Mouse (Mus musculus): Measurements from ENCODE around the gene Cln5.

Gene Cln5

GRCm38 (mm10) chr14:103078006-103078912 lies 8.2 kb downstream of the Cln5 start:
- no peak for DNase-seq (ENCODE audit: low read depth in 2 of 2, low spot score in 2 of 2)

- no peak for DNase-seq (ENCODE audit: low read depth in 2 of 2, low spot score in 2 of 2)
Observed at GRCm38 (mm10) chr14:103079209-103079977, 9.4 kb downstream of the Cln5 start.

- DNase-seq (ENCODE audit: low read depth in 2 of 2, low spot score in 2 of 2), result no peak
Observed at GRCm38 (mm10) chr14:103085840-103086533, 16.0 kb downstream of the Cln5 start.

- DNase-seq (ENCODE audit: low read depth in 2 of 2, low spot score in 2 of 2), result no peak
Observed at GRCm38 (mm10) chr14:103086671-103087324, 16.8 kb downstream of the Cln5 start.

- no peak for DNase-seq (ENCODE audit: low read depth in 2 of 2, low spot score in 2 of 2)
Observed at GRCm38 (mm10) chr14:103087846-103088245, 17.8 kb downstream of the Cln5 start.

GRCm38 (mm10) chr14:103088624-103089023 lies 18.6 kb downstream of the Cln5 start:
- DNase-seq (ENCODE audit: low read depth in 2 of 2, low spot score in 2 of 2), result peak; percentile 37 to 48

GRCm38 (mm10) chr14:103093236-103093635 lies 23.2 kb downstream of the Cln5 start:
- DNase-seq (ENCODE audit: low read depth in 2 of 2, low spot score in 2 of 2), result no peak

GRCm38 (mm10) chr14:103093670-103094069 lies 23.7 kb downstream of the Cln5 start:
- DNase-seq (ENCODE audit: low read depth in 2 of 2, low spot score in 2 of 2), result no peak

- peak; percentile 15 to 32 for DNase-seq (ENCODE audit: low read depth in 2 of 2, low spot score in 2 of 2)
Observed at GRCm38 (mm10) chr14:103095036-103095435, 25.0 kb downstream of the Cln5 start.

- no peak for DNase-seq (ENCODE audit: low read depth in 2 of 2, low spot score in 2 of 2)
Observed at GRCm38 (mm10) chr14:103095826-103096225, 25.8 kb downstream of the Cln5 start.

GRCm38 (mm10) chr14:103096621-103097020 lies 26.6 kb downstream of the Cln5 start:
- DNase-seq (ENCODE audit: low read depth in 2 of 2, low spot score in 2 of 2), result no peak

GRCm38 (mm10) chr14:103098213-103098586 lies 28.2 kb downstream of the Cln5 start:
- no peak for DNase-seq (ENCODE audit: low read depth in 2 of 2, low spot score in 2 of 2)

GRCm38 (mm10) chr14:103098587-103099235 lies 28.7 kb downstream of the Cln5 start:
- DNase-seq (ENCODE audit: low read depth in 2 of 2, low spot score in 2 of 2), result peak; percentile 63

GRCm38 (mm10) chr14:103099238-103099933 lies 29.4 kb downstream of the Cln5 start, which contains the start of gene Fbxl3:
Gene Fbxl3 (minus strand): TSS chr14:103099566.
- peak; percentile 88 to 89 for DNase-seq (ENCODE audit: low read depth in 2 of 2, low spot score in 2 of 2)

GRCm38 (mm10) chr14:103100296-103100695 lies 30.3 kb downstream of the Cln5 start:
- DNase-seq (ENCODE audit: low read depth in 2 of 2, low spot score in 2 of 2), result no peak

- no peak for DNase-seq (ENCODE audit: low read depth in 2 of 2, low spot score in 2 of 2)
Observed at GRCm38 (mm10) chr14:103101171-103101570, 31.2 kb downstream of the Cln5 start.

GRCm38 (mm10) chr14:103102246-103102645 lies 32.2 kb downstream of the Cln5 start:
- no peak for DNase-seq (ENCODE audit: low read depth in 2 of 2, low spot score in 2 of 2)

GRCm38 (mm10) chr14:103102731-103103335 lies 32.8 kb downstream of the Cln5 start:
- no peak for DNase-seq (ENCODE audit: low read depth in 2 of 2, low spot score in 2 of 2)

- no peak for DNase-seq (ENCODE audit: low read depth in 2 of 2, low spot score in 2 of 2)
Observed at GRCm38 (mm10) chr14:103106301-103106700, 36.3 kb downstream of the Cln5 start.
